Mouse (Mus musculus) liver, embryonic 15.5 days (tissue): ENCODE measurements at regions not wholly inside any gene's neighbourhood (a gene's known extent, or its start where the extent isn't known, plus 50 kb on each side); places are given as distances from the start of the nearest gene placed in this dataset.
A peak's percentile ranks its signal among the peaks of the same experiment; 100 is the strongest.

Source experiments
- ATAC-seq: fragments of 200-750 bp; cut with Nextera tagmentation; 2 replicates; pipeline ENCODE4 v1.8.0; 2017; ENCODE audit warnings: moderate number of reproducible peaks, mild to moderate bottlenecking, moderate library complexity; ENCODE audit not compliant: insufficient read depth
- H3K27ac ChIP-seq: fragments of 300-500 bp; sonication (generic); replicated peaks from 2 replicates; pipeline ENCODE4 v1.5.1; 2015; ENCODE audit warnings: mild to moderate bottlenecking, inconsistent platforms
- H3K27me3 ChIP-seq: fragments of 300-500 bp; sonication (generic); 2 replicates; pipeline ENCODE4 v1.6.1; 2015; ENCODE audit warnings: mild to moderate bottlenecking, inconsistent platforms
- H3K36me3 ChIP-seq: fragments of 300-500 bp; sonication (generic); replicated peaks from 2 replicates; pipeline ENCODE4 v1.6.1; 2015; ENCODE audit warnings: moderate library complexity, mild to moderate bottlenecking, inconsistent platforms
- H3K4me1 ChIP-seq: fragments of 300-500 bp; sonication (generic); replicated peaks from 2 replicates; pipeline ENCODE4 v1.6.1; 2015; ENCODE audit warnings: inconsistent platforms
- H3K4me2 ChIP-seq: fragments of 300-500 bp; sonication (generic); 2 replicates; pipeline ENCODE4 v1.6.1; 2015; ENCODE audit warnings: moderate library complexity, mild to moderate bottlenecking, inconsistent platforms
- H3K4me3 ChIP-seq: fragments of 300-500 bp; sonication (generic); replicated peaks from 2 replicates; pipeline ENCODE4 v1.5.1; 2015; ENCODE audit warnings: mild to moderate bottlenecking, inconsistent platforms
- H3K9ac ChIP-seq: fragments of 300-500 bp; sonication (generic); 2 replicates; pipeline ENCODE4 v1.6.1; 2015; ENCODE audit warnings: moderate library complexity, mild to moderate bottlenecking, inconsistent platforms
- H3K9me3 ChIP-seq: fragments of 300-500 bp; sonication (generic); replicated peaks from 2 replicates; pipeline ENCODE4 v1.6.1; 2016; ENCODE audit warnings: inconsistent platforms
- WGBS: fragments of 180-500 bp; shearing (Covaris S2); methylation state at CpG from one replicate; pipeline ENCODE4 v1.1.7; 2015; ENCODE audit warnings: mixed read lengths; ENCODE audit not compliant: insufficient replicate concordance; 5-methylcytosine and 5-hydroxymethylcytosine counted together

- Histone ChIP-seq H3K36me3 (no peaks in the 10 kb centered on the region), H3K27me3 (no peaks in the 10 kb centered on the region), H3K9me3 (no peaks in the 10 kb centered on the region), H3K4me2 (no peak overlapping the region), H3K4me1 (no peaks in the 10 kb centered on the region), H3K9ac (no peak overlapping the region), H3K27ac (no peak overlapping the region), H3K4me3 (no peak overlapping the region)
- 13% methylated on average over 6 of the region's 6 CpGs for WGBS
- ATAC-seq: no peak
Observed at GRCm38 (mm10) chrX:166773408-166773854, 187.9 kb upstream of the Egfl6 start.

GRCm38 (mm10) chrX:166766991-166767390 is 181.5 kb upstream of the Egfl6 start:
- no peak for ATAC-seq
- H3K9me3 ChIP-seq: no peaks in the 10 kb centered on the region
- 55% methylated on average over 6 of the region's 6 CpGs for WGBS
- no peak overlapping the region for H3K9ac ChIP-seq
- H3K4me1 ChIP-seq: no peaks in the 10 kb centered on the region
- no peaks in the 10 kb centered on the region for H3K27me3 ChIP-seq
- H3K4me2 ChIP-seq: no peak overlapping the region
- no peak overlapping the region for H3K27ac ChIP-seq
- no peaks in the 10 kb centered on the region for H3K36me3 ChIP-seq
- H3K4me3 ChIP-seq: no peak overlapping the region

GRCm38 (mm10) chrX:166765647-166766046 is 180.1 kb upstream of the Egfl6 start:
- Histone ChIP-seq H3K9ac (no peak overlapping the region), H3K4me2 (no peak overlapping the region), H3K4me1 (no peaks in the 10 kb centered on the region), H3K27me3 (no peaks in the 10 kb centered on the region), H3K36me3 (no peaks in the 10 kb centered on the region), H3K9me3 (no peaks in the 10 kb centered on the region), H3K27ac (no peak overlapping the region), H3K4me3 (no peak overlapping the region)
- no peak for ATAC-seq
- WGBS: 55% methylated on average over 2 of the region's 2 CpGs

GRCm38 (mm10) chrX:166762098-166762497 is 176.6 kb upstream of the Egfl6 start:
- peak; percentile 52; the same call in 1 of the 2 replicates for ATAC-seq

GRCm38 (mm10) chrX:166757152-166757551 is 171.6 kb upstream of the Egfl6 start:
- WGBS: 20% methylated on average over 1 of the region's 1 CpGs
- Histone ChIP-seq H3K4me2 (no peak overlapping the region), H3K36me3 (no peaks in the 10 kb centered on the region), H3K9me3 (no peaks in the 10 kb centered on the region), H3K27ac (no peak overlapping the region), H3K4me1 (no peaks in the 10 kb centered on the region), H3K9ac (no peak overlapping the region), H3K4me3 (no peak overlapping the region), H3K27me3 (no peaks in the 10 kb centered on the region; the same call in 1 of the 2 replicates)
- no peak for ATAC-seq

More at GRCm38 (mm10) chrX:166762098-166762497, 176.6 kb upstream of the Egfl6 start:
- H3K4me3 ChIP-seq: no peak overlapping the region
- WGBS: 45% methylated on average over 2 of the region's 2 CpGs
- H3K27ac ChIP-seq: no peak overlapping the region
- H3K4me1 ChIP-seq: no peaks in the 10 kb centered on the region
- H3K4me2 ChIP-seq: no peak overlapping the region
- H3K9me3 ChIP-seq: no peaks in the 10 kb centered on the region
- no peak overlapping the region for H3K9ac ChIP-seq
- H3K27me3 ChIP-seq: no peaks in the 10 kb centered on the region; the same call in 1 of the 2 replicates
- H3K36me3 ChIP-seq: no peaks in the 10 kb centered on the region

- 41% methylated on average over 3 of the region's 3 CpGs for WGBS
- ATAC-seq: peak; percentile 42; the same call in 1 of the 2 replicates
- Histone ChIP-seq H3K27ac (no peak overlapping the region), H3K9me3 (no peaks in the 10 kb centered on the region), H3K27me3 (no peaks in the 10 kb centered on the region; the same call in 1 of the 2 replicates), H3K36me3 (no peaks in the 10 kb centered on the region), H3K9ac (no peak overlapping the region), H3K4me1 (no peaks in the 10 kb centered on the region), H3K4me3 (no peak overlapping the region), H3K4me2 (no peak overlapping the region; the same call in 1 of the 2 replicates)
Observed at GRCm38 (mm10) chrX:166754967-166755654, 169.6 kb upstream of the Egfl6 start.

GRCm38 (mm10) chrX:166749055-166749679 is 163.6 kb upstream of the Egfl6 start:
- H3K9me3 ChIP-seq: no peaks in the 10 kb centered on the region
- no peaks in the 10 kb centered on the region for H3K4me1 ChIP-seq
- no peak overlapping the region for H3K4me2 ChIP-seq
- H3K27me3 ChIP-seq: no peaks in the 10 kb centered on the region
- no peak overlapping the region for H3K4me3 ChIP-seq
- 57% methylated on average over 8 of the region's 8 CpGs for WGBS
- no peak overlapping the region for H3K27ac ChIP-seq
- no peak for ATAC-seq
- H3K9ac ChIP-seq: no peak overlapping the region
- H3K36me3 ChIP-seq: no peaks in the 10 kb centered on the region

GRCm38 (mm10) chrX:166731354-166731753 is 145.8 kb upstream of the Egfl6 start:
- H3K9me3 ChIP-seq: no peaks in the 10 kb centered on the region
- WGBS: 58% methylated on average over 2 of the region's 2 CpGs
- no peak overlapping the region for H3K9ac ChIP-seq
- ATAC-seq: no peak
- H3K36me3 ChIP-seq: no peaks in the 10 kb centered on the region
- no peak overlapping the region for H3K4me3 ChIP-seq
- no peaks in the 10 kb centered on the region for H3K27me3 ChIP-seq
- H3K4me2 ChIP-seq: no peak overlapping the region
- H3K27ac ChIP-seq: no peak overlapping the region
- no peaks in the 10 kb centered on the region for H3K4me1 ChIP-seq

GRCm38 (mm10) chrX:166728622-166728928 is 143.1 kb upstream of the Egfl6 start:
- Histone ChIP-seq H3K4me2 (no peak overlapping the region), H3K4me1 (no peaks in the 10 kb centered on the region), H3K4me3 (no peak overlapping the region), H3K27me3 (no peaks in the 10 kb centered on the region), H3K9ac (no peak overlapping the region), H3K9me3 (no peaks in the 10 kb centered on the region), H3K27ac (no peak overlapping the region), H3K36me3 (no peaks in the 10 kb centered on the region)
- no peak for ATAC-seq
- 67% methylated on average over 2 of the region's 2 CpGs for WGBS

- no peaks in the 10 kb centered on the region for H3K36me3 ChIP-seq
- H3K4me1 ChIP-seq: no peaks in the 10 kb centered on the region
- no peaks in the 10 kb centered on the region for H3K9me3 ChIP-seq
- H3K27me3 ChIP-seq: no peaks in the 10 kb centered on the region
- H3K4me3 ChIP-seq: no peak overlapping the region
- no peak for ATAC-seq
- H3K9ac ChIP-seq: no peak overlapping the region
- 59% methylated on average over 7 of the region's 7 CpGs for WGBS
- no peak overlapping the region for H3K4me2 ChIP-seq
- no peak overlapping the region for H3K27ac ChIP-seq
Observed at GRCm38 (mm10) chrX:166727823-166728621, 142.5 kb upstream of the Egfl6 start.

GRCm38 (mm10) chrX:166725761-166726503 is 140.4 kb upstream of the Egfl6 start:
- no peak overlapping the region for H3K4me3 ChIP-seq
- no peaks in the 10 kb centered on the region for H3K36me3 ChIP-seq
- no peak overlapping the region for H3K4me2 ChIP-seq
- H3K27ac ChIP-seq: no peak overlapping the region
- H3K9ac ChIP-seq: no peak overlapping the region
- H3K4me1 ChIP-seq: no peaks in the 10 kb centered on the region
- H3K9me3 ChIP-seq: no peaks in the 10 kb centered on the region
- no peak for ATAC-seq
- no peaks in the 10 kb centered on the region for H3K27me3 ChIP-seq
- WGBS: 61% methylated on average over 6 of the region's 6 CpGs
